Mouse (Mus musculus) midbrain, embryonic 10.5 days (tissue): Measurements from ENCODE around the gene Tbc1d10c. TPM values are rescaled to one million over a fixed set of nuclear protein-coding genes. Genes with fewer than 3 reads are reported as not detected.

Experiments
- DNase-seq: peaks from one replicate; pipeline ENCODE4 v3.0.0-alpha.2; 2017; ENCODE audit warnings: low spot score
- H3K27ac ChIP-seq: fragments of 300-500 bp; sonication (generic); replicated peaks from 2 replicates; pipeline ENCODE4 v1.5.1; 2016; ENCODE audit warnings: mild to moderate bottlenecking
- H3K27me3 ChIP-seq: fragments of 300-500 bp; sonication (generic); 2 replicates; pipeline ENCODE4 v1.6.1; 2016; ENCODE audit warnings: low read depth, mild to moderate bottlenecking; ENCODE audit not compliant: poor library complexity, severe bottlenecking
- H3K36me3 ChIP-seq: fragments of 300-500 bp; sonication (generic); 2 replicates; pipeline ENCODE4 v1.6.1; 2016; ENCODE audit warnings: mild to moderate bottlenecking, moderate library complexity
- H3K4me1 ChIP-seq: fragments of 300-500 bp; sonication (generic); 2 replicates; pipeline ENCODE4 v1.6.1; 2016
- H3K4me3 ChIP-seq: fragments of 300-500 bp; sonication (generic); 2 replicates; pipeline ENCODE4 v1.5.1; 2016; ENCODE audit warnings: mild to moderate bottlenecking, moderate library complexity
- H3K9me3 ChIP-seq: fragments of 300-500 bp; sonication (generic); replicated peaks from 2 replicates; pipeline ENCODE4 v1.6.1; 2016; ENCODE audit warnings: mild to moderate bottlenecking
- WGBS: fragments of 180-500 bp; shearing (Covaris S2); methylation state at CpG from one replicate; pipeline ENCODE4 v1.1.7; 2016; 5-methylcytosine and 5-hydroxymethylcytosine counted together
- polyA plus RNA-seq: library from polyadenylated mRNA; unstranded; fragments of >200 nt; fragmentation: Nextera tagmentation; extraction: Ambion mirVana; gene quantifications from 2 replicates; pipeline ENCODE4 v1.2.1, GENCODE M21; 2016

Tbc1d10c gene
- polyA plus RNA-seq, 1 experiment from 2014 or later: 0.85 TPM

GRCm38 (mm10) chr19:4159049-4159448 is 32.0 kb downstream of the Tbc1d10c start:
- no peaks in the 10 kb centered on the region for H3K27me3 ChIP-seq
- H3K4me1 ChIP-seq: peaks cover 28% of the 10 kb centered on the region
- H3K9me3 ChIP-seq: no peaks in the 10 kb centered on the region
- peaks cover 61% of the 10 kb centered on the region for H3K36me3 ChIP-seq
- no peak overlapping the region for H3K27ac ChIP-seq
- no peak overlapping the region for H3K4me3 ChIP-seq
- WGBS: 96% methylated on average over 8 of the region's 8 CpGs
- no peak for DNase-seq

DNA sequence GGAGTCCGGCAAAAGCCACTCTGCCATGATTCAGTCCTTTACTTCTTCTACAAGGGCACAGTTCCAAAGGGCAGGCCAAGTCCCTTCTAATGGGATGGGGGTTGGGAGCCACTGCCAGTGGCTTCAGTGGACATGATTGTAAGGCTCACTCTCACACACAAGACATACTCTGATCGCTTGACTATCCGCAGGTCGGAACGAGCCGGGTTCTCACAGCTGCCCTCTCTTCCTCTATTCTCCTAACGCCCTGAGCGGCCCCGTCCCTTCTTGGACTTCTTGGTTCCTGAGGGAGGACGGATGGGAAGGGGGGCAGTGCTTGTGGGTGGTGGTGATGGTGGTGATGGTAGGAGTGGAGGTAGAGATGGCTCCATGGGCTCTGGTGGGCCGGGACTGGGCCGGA is 34.3 kb downstream of the Tbc1d10c start:
- Histone ChIP-seq H3K9me3 (no peaks in the 10 kb centered on the region), H3K27me3 (no peaks in the 10 kb centered on the region), H3K27ac (no peak overlapping the region), H3K4me3 (no peak overlapping the region), H3K4me1 (peaks cover 11% of the 10 kb centered on the region), H3K36me3 (peaks cover 83% of the 10 kb centered on the region)
- DNase-seq: no peak
- WGBS: 92% methylated on average over 12 of the region's 12 CpGs

DNA sequence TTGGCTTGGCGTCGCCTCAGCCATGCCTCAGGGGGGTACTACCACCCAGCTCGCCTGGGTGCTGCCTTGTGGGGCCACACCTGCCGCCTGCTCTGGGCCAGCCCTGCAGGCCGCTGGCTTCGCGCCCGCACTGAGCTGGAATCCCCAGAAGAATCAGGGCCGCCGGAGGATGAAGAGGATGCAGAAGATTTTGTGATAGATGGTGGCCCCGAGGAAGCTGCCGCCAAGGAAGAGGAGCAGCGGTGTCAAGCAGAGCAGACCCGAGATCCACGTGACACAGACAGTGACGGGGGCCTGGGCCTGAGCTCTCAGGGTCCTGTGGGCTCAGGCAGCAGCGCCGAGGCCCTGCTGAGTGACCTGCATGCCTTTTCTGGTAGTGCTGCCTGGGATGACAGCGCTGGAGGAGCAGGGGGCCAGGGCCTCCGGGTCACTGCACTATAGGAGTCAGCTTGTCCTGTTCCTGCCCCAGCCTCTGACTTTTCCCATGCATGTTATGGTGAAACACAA is 35.0 kb downstream of the Tbc1d10c start:
- no peak overlapping the region for H3K4me3 ChIP-seq
- H3K27ac ChIP-seq: peak overlapping the region; percentile 3; the same call in 1 of the 2 replicates
- WGBS: 68% methylated on average over 20 of the region's 20 CpGs
- H3K27me3 ChIP-seq: no peaks in the 10 kb centered on the region
- H3K4me1 ChIP-seq: peaks cover 11% of the 10 kb centered on the region
- no peaks in the 10 kb centered on the region for H3K9me3 ChIP-seq
- DNase-seq: no peak
- peaks cover 85% of the 10 kb centered on the region for H3K36me3 ChIP-seq

- H3K9me3 ChIP-seq: no peaks in the 10 kb centered on the region
- no peak overlapping the region for H3K4me3 ChIP-seq
- peaks cover 14% of the 10 kb centered on the region for H3K4me1 ChIP-seq
- H3K27ac ChIP-seq: peak overlapping the region; percentile 3; the same call in 1 of the 2 replicates
- H3K36me3 ChIP-seq: peaks cover 85% of the 10 kb centered on the region
- WGBS: 80% methylated on average over 6 of the region's 6 CpGs
- no peak for DNase-seq
- no peaks in the 10 kb centered on the region for H3K27me3 ChIP-seq
These were observed 35.6 kb downstream of the Tbc1d10c start for GRCm38 (mm10) chr19:4155223-4156072.

DNA sequence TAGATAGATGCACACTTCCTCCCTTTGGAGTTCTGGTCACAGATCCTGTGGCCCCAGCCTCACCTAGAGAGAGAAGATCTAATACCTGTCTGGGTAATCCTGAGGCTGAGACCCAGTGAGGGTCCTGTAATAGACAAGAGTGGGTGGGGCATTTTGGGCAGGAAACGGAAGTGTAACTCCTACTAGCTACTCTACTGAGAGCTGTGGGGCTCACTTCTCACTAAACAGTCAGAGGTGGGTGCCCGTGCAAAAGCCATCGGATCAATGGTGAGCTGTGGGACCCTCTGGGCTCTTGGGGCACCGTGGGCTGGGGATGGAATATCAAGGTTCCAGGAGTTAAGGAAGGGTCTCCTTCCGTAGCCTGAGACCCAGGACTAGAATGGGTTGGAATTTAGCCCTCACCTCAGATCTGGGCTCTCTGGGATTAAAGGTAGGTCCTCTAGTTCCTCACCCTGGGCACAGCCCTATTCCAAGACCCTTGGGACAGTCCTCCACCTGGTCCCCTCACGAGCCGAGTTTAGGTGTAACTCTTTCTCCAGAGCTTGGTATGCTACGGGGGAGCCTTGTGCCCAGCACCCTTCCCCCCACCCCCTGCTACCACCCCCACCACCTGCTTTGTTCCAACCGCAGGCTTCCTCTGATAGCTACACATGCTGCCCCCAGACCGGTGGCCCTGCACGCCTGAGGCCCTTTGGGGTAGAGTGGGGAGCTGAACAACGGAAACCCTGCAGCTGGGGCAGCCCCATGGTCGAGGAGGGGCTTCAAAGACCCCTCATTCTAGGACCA is 36.5 kb downstream of the Tbc1d10c start:
- Histone ChIP-seq H3K27me3 (no peaks in the 10 kb centered on the region), H3K4me3 (no peak overlapping the region), H3K36me3 (peaks cover 87% of the 10 kb centered on the region), H3K4me1 (peaks cover 20% of the 10 kb centered on the region), H3K27ac (no peak overlapping the region; the same call in 1 of the 2 replicates), H3K9me3 (no peaks in the 10 kb centered on the region)
- 83% methylated on average over 13 of the region's 13 CpGs for WGBS
- DNase-seq: no peak

DNA sequence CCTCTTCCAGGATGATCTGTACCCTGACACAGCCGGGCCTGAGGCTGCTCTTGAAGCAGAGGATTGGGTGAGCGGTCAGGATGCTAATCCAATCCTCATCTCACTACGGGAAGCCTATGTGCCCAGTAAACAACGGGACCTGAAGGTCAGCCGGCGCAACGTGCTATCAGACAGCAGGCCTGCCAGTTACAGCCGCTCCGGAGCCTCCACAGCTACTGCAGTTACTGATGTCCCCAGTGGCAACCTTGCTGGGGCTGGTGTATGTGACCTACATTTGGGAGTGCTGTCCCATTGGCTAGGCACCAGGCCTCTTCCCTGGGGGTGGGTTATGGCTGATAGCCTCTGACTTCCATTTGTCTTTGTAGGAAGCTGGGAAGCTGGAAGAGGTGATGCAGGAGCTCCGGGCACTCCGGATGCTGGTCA is 37.8 kb downstream of the Tbc1d10c start, which contains the start of gene Ptprcap:
Ptprcap (plus strand) TSS at position 373 of the 423 bp plus-strand sequence.
- 75% methylated on average over 11 of the region's 11 CpGs for WGBS
- no peak within 1 kb of the TSS; the same call in 1 of the 2 replicates for H3K27ac ChIP-seq
- no peaks in the 10 kb centered on the region for H3K9me3 ChIP-seq
- H3K4me1 ChIP-seq: peaks cover 31% of the 10 kb centered on the region
- H3K27me3 ChIP-seq: no peaks in the 10 kb centered on the region
- no peak for DNase-seq
- peaks cover 73% of the 10 kb centered on the region for H3K36me3 ChIP-seq
- H3K4me3 ChIP-seq: no peak within 1 kb of the TSS

DNA sequence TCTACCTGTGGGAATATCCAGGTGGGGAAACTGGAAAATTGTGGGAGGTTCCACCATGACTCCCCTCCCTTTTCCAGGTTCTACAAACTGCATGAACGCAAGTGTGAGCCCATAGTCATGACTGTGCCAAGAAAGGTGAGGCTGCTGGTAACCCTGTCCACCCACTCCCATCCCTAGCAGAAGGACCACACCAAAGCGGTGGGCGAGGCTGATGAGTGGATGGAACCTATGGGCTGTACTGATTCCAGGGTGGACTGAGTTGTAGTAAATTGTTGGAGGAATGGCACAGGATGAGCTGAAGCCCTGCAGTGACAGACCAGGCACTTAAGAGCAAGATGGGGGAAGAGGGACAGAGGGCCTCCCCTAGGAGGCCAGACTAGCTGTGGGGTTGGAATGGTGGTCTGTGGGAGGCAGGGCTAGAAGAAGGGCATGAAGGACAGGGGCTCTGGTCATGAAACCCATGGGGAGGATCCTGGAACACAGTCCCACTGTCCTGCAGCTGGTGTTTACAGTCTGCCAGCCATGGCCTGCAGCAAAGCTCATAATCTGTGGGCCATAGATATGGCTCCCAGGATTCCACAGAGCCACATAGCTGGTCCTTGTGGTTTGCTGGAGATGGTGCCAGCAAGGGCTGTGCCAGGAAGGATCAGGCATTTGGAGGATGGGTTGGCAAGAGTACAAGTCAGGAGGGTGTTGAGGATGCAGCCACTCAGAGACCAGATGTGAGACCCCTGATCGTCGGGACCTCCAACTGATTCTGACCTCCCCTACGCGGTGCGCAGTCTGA is 38.4 kb downstream of the Tbc1d10c start:
- WGBS: 86% methylated on average over 8 of the region's 8 CpGs
- H3K36me3 ChIP-seq: peaks cover 67% of the 10 kb centered on the region
- no peak for DNase-seq

DNA sequence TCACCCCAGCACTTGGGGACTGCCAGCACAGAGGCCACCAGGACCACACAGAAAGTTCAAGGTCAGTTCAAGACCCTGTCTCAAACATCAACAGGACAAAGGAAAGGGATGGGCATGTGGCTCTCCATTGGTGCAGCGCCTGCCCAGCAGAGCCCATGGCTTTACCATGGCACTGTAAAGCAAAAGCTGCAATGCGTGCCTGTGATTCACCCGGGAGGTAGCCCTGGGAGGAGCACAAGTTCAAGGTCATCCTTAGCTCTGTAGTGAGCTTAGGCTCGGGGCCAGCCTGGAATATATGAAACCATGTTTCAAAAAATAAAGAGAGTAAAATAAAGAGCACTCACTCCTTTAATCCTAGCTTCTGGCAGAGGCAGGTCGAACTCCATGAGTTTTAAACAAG is 39.2 kb downstream of the Tbc1d10c start:
- H3K4me1 ChIP-seq: peaks cover 42% of the 10 kb centered on the region
- H3K9me3 ChIP-seq: no peaks in the 10 kb centered on the region
- H3K27ac ChIP-seq: no peak overlapping the region
- H3K36me3 ChIP-seq: peaks cover 59% of the 10 kb centered on the region
- DNase-seq: no peak
- H3K4me3 ChIP-seq: no peak overlapping the region
- no peaks in the 10 kb centered on the region for H3K27me3 ChIP-seq
- WGBS: 87% methylated on average over 5 of the region's 5 CpGs

More for the DNA sequence above, 38.4 kb downstream of the Tbc1d10c start:
- Histone ChIP-seq H3K4me1 (peaks cover 37% of the 10 kb centered on the region), H3K27me3 (no peaks in the 10 kb centered on the region), H3K4me3 (no peak overlapping the region), H3K9me3 (no peaks in the 10 kb centered on the region), H3K27ac (no peak overlapping the region)

DNA sequence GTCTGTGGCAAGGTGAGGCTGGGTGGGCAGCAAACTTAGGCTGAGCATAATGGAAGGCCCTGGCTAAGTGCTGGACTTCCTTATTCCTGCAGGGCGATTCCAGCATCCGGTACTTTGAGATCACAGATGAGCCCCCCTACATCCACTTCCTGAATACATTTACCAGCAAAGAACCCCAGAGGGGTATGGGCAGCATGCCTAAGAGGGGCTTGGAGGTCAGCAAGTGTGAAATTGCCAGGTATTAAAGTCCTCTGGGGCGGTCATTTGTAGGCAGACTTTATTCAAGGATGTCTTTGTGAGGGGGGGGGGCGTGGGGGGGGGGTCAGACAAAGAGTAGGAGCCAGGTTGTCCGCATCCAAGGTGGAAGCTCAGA is 39.6 kb downstream of the Tbc1d10c start:
- no peak overlapping the region for H3K27ac ChIP-seq
- no peak for DNase-seq
- WGBS: 79% methylated on average over 5 of the region's 5 CpGs
- no peaks in the 10 kb centered on the region for H3K27me3 ChIP-seq
- peaks cover 55% of the 10 kb centered on the region for H3K36me3 ChIP-seq
- H3K4me1 ChIP-seq: peaks cover 42% of the 10 kb centered on the region
- H3K4me3 ChIP-seq: no peak overlapping the region
- H3K9me3 ChIP-seq: no peaks in the 10 kb centered on the region

GRCm38 (mm10) chr19:4150567-4151487 is 40.3 kb downstream of the Tbc1d10c start:
- no peak overlapping the region for H3K27ac ChIP-seq
- 89% methylated on average over 22 of the region's 22 CpGs for WGBS
- H3K36me3 ChIP-seq: peaks cover 49% of the 10 kb centered on the region
- H3K9me3 ChIP-seq: peaks cover 4% of the 10 kb centered on the region; the same call in 1 of the 2 replicates
- H3K27me3 ChIP-seq: no peaks in the 10 kb centered on the region
- DNase-seq: no peak
- peaks cover 36% of the 10 kb centered on the region for H3K4me1 ChIP-seq
- peak overlapping the region; percentile 14; the same call in 1 of the 2 replicates for H3K4me3 ChIP-seq

- Histone ChIP-seq H3K27me3 (no peaks in the 10 kb centered on the region), H3K9me3 (peaks cover 6% of the 10 kb centered on the region; the same call in 1 of the 2 replicates), H3K4me3 (peak overlapping the region; percentile 84), H3K4me1 (peaks cover 33% of the 10 kb centered on the region), H3K36me3 (peaks cover 44% of the 10 kb centered on the region), H3K27ac (no peak overlapping the region)
- no peak for DNase-seq
- WGBS: 90% methylated on average over 17 of the region's 17 CpGs
These were observed 41.2 kb downstream of the Tbc1d10c start for GRCm38 (mm10) chr19:4149764-4150461.
